Mouse (Mus musculus): Measurements from ENCODE around the gene Ttll11. TPM values are rescaled to one million over a fixed set of nuclear protein-coding genes. Genes with fewer than 3 reads are reported as not detected.

Gene Ttll11
- polyA plus RNA-seq, 1 experiment: 0.46 TPM

- no peaks in the 10 kb centered on the region for H3K27me3 ChIP-seq (ENCODE audit: control insufficient read depth, insufficient read depth, low read length)
- 91% methylated on average over 6 of the region's 6 CpGs for WGBS
- no peaks in the 10 kb centered on the region for H3K36me3 ChIP-seq (ENCODE audit: control insufficient read depth, insufficient read depth, low read length)
- H3K4me1 ChIP-seq (replicated peaks; ENCODE audit: control insufficient read depth, insufficient read depth, low read length): no peaks in the 10 kb centered on the region
- no peak overlapping the region for H3K27ac ChIP-seq (ENCODE audit: control insufficient read depth, insufficient read depth, low read length)
- H3K4me3 ChIP-seq (ENCODE audit: control insufficient read depth, insufficient read depth, low read length): no peak overlapping the region
- TF ChIP-seq POLR2A (IDR thresholded peaks at IDR 0.05; ENCODE audit: control insufficient read depth, extremely low read depth, insufficient read depth, low read length, poor library complexity): no peak
- no peak for TF ChIP-seq CTCF (IDR thresholded peaks at IDR 0.05; ENCODE audit: borderline replicate concordance, control insufficient read depth, extremely low read depth, insufficient read depth, low read length, poor library complexity)
- DNase-seq: no peak
Measured at GRCm38 (mm10) chr2:35994303-35994702, 14.6 kb upstream of the Ttll11 start.

GRCm38 (mm10) chr2:35993481-35993880 lies 13.8 kb upstream of the Ttll11 start:
- no peak overlapping the region for H3K27ac ChIP-seq (ENCODE audit: control insufficient read depth, insufficient read depth, low read length)
- no peak overlapping the region for H3K4me3 ChIP-seq (ENCODE audit: control insufficient read depth, insufficient read depth, low read length)
- H3K27me3 ChIP-seq (ENCODE audit: control insufficient read depth, insufficient read depth, low read length): no peaks in the 10 kb centered on the region
- TF ChIP-seq CTCF (IDR thresholded peaks at IDR 0.05; ENCODE audit: borderline replicate concordance, control insufficient read depth, extremely low read depth, insufficient read depth, low read length, poor library complexity) (no peak), POLR2A (IDR thresholded peaks at IDR 0.05; ENCODE audit: control insufficient read depth, extremely low read depth, insufficient read depth, low read length, poor library complexity) (no peak)
- WGBS: 91% methylated on average over 2 of the region's 2 CpGs
- no peaks in the 10 kb centered on the region for H3K36me3 ChIP-seq (ENCODE audit: control insufficient read depth, insufficient read depth, low read length)
- no peaks in the 10 kb centered on the region for H3K4me1 ChIP-seq (replicated peaks; ENCODE audit: control insufficient read depth, insufficient read depth, low read length)
- DNase-seq: no peak

- Histone ChIP-seq H3K27me3 (ENCODE audit: control insufficient read depth, insufficient read depth, low read length) (no peaks in the 10 kb centered on the region), H3K4me3 (ENCODE audit: control insufficient read depth, insufficient read depth, low read length) (no peak overlapping the region), H3K36me3 (ENCODE audit: control insufficient read depth, insufficient read depth, low read length) (no peaks in the 10 kb centered on the region), H3K27ac (ENCODE audit: control insufficient read depth, insufficient read depth, low read length) (no peak overlapping the region), H3K4me1 (replicated peaks; ENCODE audit: control insufficient read depth, insufficient read depth, low read length) (no peaks in the 10 kb centered on the region)
- no peak for TF ChIP-seq POLR2A (IDR thresholded peaks at IDR 0.05; ENCODE audit: control insufficient read depth, extremely low read depth, insufficient read depth, low read length, poor library complexity)
- TF ChIP-seq CTCF (IDR thresholded peaks at IDR 0.05; ENCODE audit: borderline replicate concordance, control insufficient read depth, extremely low read depth, insufficient read depth, low read length, poor library complexity): no peak
- DNase-seq: no peak
- WGBS: 92% methylated on average over 3 of the region's 3 CpGs
Measured at GRCm38 (mm10) chr2:35992259-35992658, 12.5 kb upstream of the Ttll11 start.

GRCm38 (mm10) chr2:35983869-35984268 lies 4.2 kb upstream of the Ttll11 start:
- Histone ChIP-seq H3K4me3 (ENCODE audit: control insufficient read depth, insufficient read depth, low read length) (no peak overlapping the region), H3K27ac (ENCODE audit: control insufficient read depth, insufficient read depth, low read length) (no peak overlapping the region), H3K36me3 (ENCODE audit: control insufficient read depth, insufficient read depth, low read length) (no peaks in the 10 kb centered on the region), H3K27me3 (ENCODE audit: control insufficient read depth, insufficient read depth, low read length) (no peaks in the 10 kb centered on the region; the same call in 1 of the 2 replicates), H3K4me1 (replicated peaks; ENCODE audit: control insufficient read depth, insufficient read depth, low read length) (peaks cover 8% of the 10 kb centered on the region)
- DNase-seq: peak; percentile 49
- no peak for TF ChIP-seq CTCF (IDR thresholded peaks at IDR 0.05; ENCODE audit: borderline replicate concordance, control insufficient read depth, extremely low read depth, insufficient read depth, low read length, poor library complexity)
- TF ChIP-seq POLR2A (IDR thresholded peaks at IDR 0.05; ENCODE audit: control insufficient read depth, extremely low read depth, insufficient read depth, low read length, poor library complexity): no peak
- WGBS: 8% methylated on average over 7 of the region's 7 CpGs

- Histone ChIP-seq H3K27ac (ENCODE audit: control insufficient read depth, insufficient read depth, low read length) (no peak overlapping the region), H3K36me3 (ENCODE audit: control insufficient read depth, insufficient read depth, low read length) (no peaks in the 10 kb centered on the region), H3K4me3 (ENCODE audit: control insufficient read depth, insufficient read depth, low read length) (no peak overlapping the region), H3K4me1 (replicated peaks; ENCODE audit: control insufficient read depth, insufficient read depth, low read length) (peaks cover 18% of the 10 kb centered on the region), H3K27me3 (ENCODE audit: control insufficient read depth, insufficient read depth, low read length) (no peaks in the 10 kb centered on the region; the same call in 1 of the 2 replicates)
- 57% methylated on average over 3 of the region's 3 CpGs for WGBS
- TF ChIP-seq CTCF (IDR thresholded peaks at IDR 0.05; ENCODE audit: borderline replicate concordance, control insufficient read depth, extremely low read depth, insufficient read depth, low read length, poor library complexity) (no peak), POLR2A (IDR thresholded peaks at IDR 0.05; ENCODE audit: control insufficient read depth, extremely low read depth, insufficient read depth, low read length, poor library complexity) (no peak)
- DNase-seq: peak; percentile 26
Measured at GRCm38 (mm10) chr2:35981872-35982271, 2.2 kb upstream of the Ttll11 start.

- peak; percentile 28 for DNase-seq
- Histone ChIP-seq H3K36me3 (ENCODE audit: control insufficient read depth, insufficient read depth, low read length) (no peaks in the 10 kb centered on the region), H3K27ac (ENCODE audit: control insufficient read depth, insufficient read depth, low read length) (no peak overlapping the region), H3K4me1 (replicated peaks; ENCODE audit: control insufficient read depth, insufficient read depth, low read length) (peaks cover 18% of the 10 kb centered on the region), H3K4me3 (ENCODE audit: control insufficient read depth, insufficient read depth, low read length) (peak overlapping the region; percentile 73), H3K27me3 (ENCODE audit: control insufficient read depth, insufficient read depth, low read length) (no peaks in the 10 kb centered on the region; the same call in 1 of the 2 replicates)
- TF ChIP-seq CTCF (IDR thresholded peaks at IDR 0.05; ENCODE audit: borderline replicate concordance, control insufficient read depth, extremely low read depth, insufficient read depth, low read length, poor library complexity): peak; percentile 25; the same call in 1 of the 2 replicates
- TF ChIP-seq POLR2A (IDR thresholded peaks at IDR 0.05; ENCODE audit: control insufficient read depth, extremely low read depth, insufficient read depth, low read length, poor library complexity): no peak
- WGBS: 1% methylated on average over 75 of the region's 76 CpGs
Measured at GRCm38 (mm10) chr2:35978941-35979643, 621 bp downstream of the Ttll11 start.
